8 mouse cellular contexts compared by ENCODE assay signal in the genomic region with DNA sequence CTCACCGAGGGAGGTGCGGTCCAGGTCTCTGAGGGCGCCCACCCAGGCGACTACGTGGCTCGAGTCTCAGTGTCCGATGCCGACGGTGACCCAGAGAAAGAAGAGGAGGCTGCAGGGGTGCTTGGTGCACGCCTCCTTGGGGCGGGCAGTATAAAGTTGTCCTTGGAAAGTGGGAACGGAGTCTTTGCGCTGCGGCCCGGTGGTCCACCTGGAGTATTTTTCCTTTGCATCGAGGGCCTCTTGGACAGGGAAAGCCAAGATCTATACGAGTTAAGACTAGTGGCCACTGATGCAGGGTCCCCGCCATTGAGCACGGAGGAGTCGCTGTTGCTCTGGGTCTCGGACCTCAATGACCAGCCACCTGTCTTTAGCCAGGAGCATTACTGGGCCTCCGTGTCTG. TPM values are rescaled to one million over a fixed set of nuclear protein-coding genes. Genes with fewer than 3 reads are reported as not detected.
DNase-seq lines count a peak whose midpoint lies in the region; ATAC-seq and TF ChIP-seq lines count a peak whose summit lies in the region.
"Had no signal": no experiment of that assay in that cellular context is flagged by ENCODE, and none has a peak within 500 bp of the region (broad histone marks: within the 10 kb centered on the region; RNA-seq: fewer than 3 reads in every experiment).

No protein-coding gene starts in this region.

- no peak overlapping the region for H3K9ac ChIP-seq in liver, embryonic 11.5 days (ENCODE audit: low read depth, low read length)
- no peak overlapping the region; the same call in 1 of the 2 replicates for H3K9ac ChIP-seq in forebrain, embryonic 11.5 days (ENCODE audit: low read length)
- no peak overlapping the region for H3K9ac ChIP-seq in intestine, embryonic 16.5 days (ENCODE audit: low read depth, low read length)

- peaks cover 65% of the 10 kb centered on the region for H3K27me3 ChIP-seq in liver, embryonic 11.5 days (replicated peaks; ENCODE audit: control insufficient read depth, insufficient read depth, low read length)
- H3K27me3 ChIP-seq in forebrain, embryonic 11.5 days (ENCODE audit: control insufficient read depth, insufficient read depth, low read length) = peaks cover 54% of the 10 kb centered on the region
- H3K27me3 ChIP-seq in intestine, embryonic 16.5 days (replicated peaks; ENCODE audit: control insufficient read depth, insufficient read depth, low read length) = peaks cover 46% of the 10 kb centered on the region

- no peak for ATAC-seq in liver, embryonic 11.5 days (replicated peaks; ENCODE audit: low FRiP score)
- no peak for ATAC-seq in forebrain, embryonic 11.5 days (replicated peaks; ENCODE audit: low FRiP score)
- ATAC-seq in intestine, embryonic 16.5 days = no peak
- no peak for ATAC-seq in erythroblast, adult 5-6 weeks (replicated peaks; ENCODE audit: low FRiP score, poor library complexity, severe bottlenecking)

- no peaks in the 10 kb centered on the region for H3K9me3 ChIP-seq in liver, embryonic 11.5 days (ENCODE audit: control insufficient read depth, low read length)
- H3K9me3 ChIP-seq in forebrain, embryonic 11.5 days (ENCODE audit: control insufficient read depth, low read length) = no peaks in the 10 kb centered on the region
- H3K9me3 ChIP-seq in intestine, embryonic 16.5 days (ENCODE audit: control insufficient read depth, low read length) = no peaks in the 10 kb centered on the region

- no peak for DNase-seq in liver, embryonic 11.5 days (ENCODE audit: low spot score)
- no peak for DNase-seq in liver
- no peak for DNase-seq in forebrain, embryonic 11.5 days (ENCODE audit: low spot score)
- DNase-seq in ovary, adult 18-20 months (ENCODE audit: low spot score) = no peak
- DNase-seq: gastrocnemius, postnatal 36 days had no signal

- H3K27ac ChIP-seq in liver, embryonic 11.5 days (ENCODE audit: low read depth, low read length) = no peak overlapping the region
- no peak overlapping the region for H3K27ac ChIP-seq in forebrain, embryonic 11.5 days (ENCODE audit: low read depth, low read length)
- H3K27ac ChIP-seq in intestine, embryonic 16.5 days (ENCODE audit: low read length) = no peak overlapping the region
- H3K27ac ChIP-seq in olfactory bulb, adult 2 months (ENCODE audit: insufficient read depth, low read depth, low read length) = no peak overlapping the region

- no peak for TF ChIP-seq POLR2A in olfactory bulb, adult 2 months (IDR thresholded peaks at IDR 0.05; ENCODE audit: insufficient read depth, low read depth, low read length)

- H3K4me3 ChIP-seq in liver, embryonic 11.5 days (ENCODE audit: low read depth, low read length) = peak overlapping the region; percentile 46; the same call in 1 of the 2 replicates
- H3K4me3 ChIP-seq in forebrain, embryonic 11.5 days (ENCODE audit: low read depth, low read length) = peak overlapping the region; percentile 55
- H3K4me3 ChIP-seq in intestine, embryonic 16.5 days (ENCODE audit: low read length) = peak overlapping the region; percentile 58
- peak overlapping the region; percentile 52 for H3K4me3 ChIP-seq in olfactory bulb, adult 2 months (ENCODE audit: insufficient read depth, low read depth, low read length)

- no peaks in the 10 kb centered on the region; the same call in 1 of the 2 replicates for H3K4me1 ChIP-seq in liver, embryonic 11.5 days (replicated peaks; ENCODE audit: control insufficient read depth, insufficient read depth, low read length)
- H3K4me1 ChIP-seq in forebrain, embryonic 11.5 days (replicated peaks; ENCODE audit: control insufficient read depth, insufficient read depth, low read length) = peaks cover 14% of the 10 kb centered on the region
- peaks cover 23% of the 10 kb centered on the region for H3K4me1 ChIP-seq in intestine, embryonic 16.5 days (ENCODE audit: control insufficient read depth, insufficient read depth, low read length)
- H3K4me1 ChIP-seq in olfactory bulb, adult 2 months (ENCODE audit: control insufficient read depth, insufficient read depth, low read length) = peaks cover 25% of the 10 kb centered on the region

- WGBS in liver, embryonic 11.5 days = 8% methylated on average over 22 of the region's 22 CpGs
- 2% methylated on average over 22 of the region's 22 CpGs for WGBS in forebrain, embryonic 11.5 days
- WGBS in intestine, embryonic 16.5 days = 6% methylated on average over 22 of the region's 22 CpGs
- 10% methylated on average over 22 of the region's 22 CpGs for WGBS in olfactory bulb, adult 2 months

- H3K36me3 ChIP-seq in liver, embryonic 11.5 days (ENCODE audit: control insufficient read depth, insufficient read depth, low read length) = no peaks in the 10 kb centered on the region
- no peaks in the 10 kb centered on the region for H3K36me3 ChIP-seq in forebrain, embryonic 11.5 days (ENCODE audit: control insufficient read depth, insufficient read depth, low read length)
- H3K36me3 ChIP-seq in intestine, embryonic 16.5 days (ENCODE audit: control insufficient read depth, insufficient read depth, low read length) = no peaks in the 10 kb centered on the region

- H3K4me2 ChIP-seq in liver, embryonic 11.5 days = peak overlapping the region; percentile 73
- H3K4me2 ChIP-seq in forebrain, embryonic 11.5 days (ENCODE audit: low read depth, low read length, severe bottlenecking) = peak overlapping the region; percentile 92
- peak overlapping the region; percentile 97 for H3K4me2 ChIP-seq in intestine, embryonic 16.5 days (ENCODE audit: low read depth, low read length)

- no peak for TF ChIP-seq CTCF in olfactory bulb, adult 2 months (IDR thresholded peaks at IDR 0.05; ENCODE audit: insufficient read depth, low read depth, low read length)

RNA-seq across cellular contexts. Expression of a gene that starts 1.4 kb away (rescaled TPM):
- 0.04 and 0.13 TPM in 2 replicates for polyA plus RNA-seq in liver, embryonic 11.5 days (2014; fragmentation: Nextera tagmentation; extraction: Ambion mirVana)
- 0.05 TPM in 1 of 2 replicates, not detected in the other for polyA plus RNA-seq in forebrain, embryonic 11.5 days (2014; fragmentation: Nextera tagmentation; extraction: Ambion mirVana)
- 0.06 and 0.12 TPM in 2 replicates for polyA plus RNA-seq in intestine, embryonic 16.5 days (2015; fragmentation: Nextera tagmentation; extraction: Ambion mirVana)
- polyA plus RNA-seq in olfactory bulb, adult 2 months (2012; ENCODE audit: insufficient read depth, insufficient read length, low replicate concordance, missing spikeins) = not detected in 2 replicates
- not detected in 2 replicates for total RNA-seq in erythroblast, adult 5-6 weeks (2015; ENCODE audit: low replicate concordance)
- not detected in 2 replicates for total RNA-seq in erythroblast, adult 5-6 weeks (2017; ENCODE audit: low replicate concordance)
